Mouse (Mus musculus) liver, embryonic 13.5 days (tissue): ENCODE results near the gene Cyp2j6. TPM values are rescaled to one million over a fixed set of nuclear protein-coding genes. Genes with fewer than 3 reads are reported as not detected.
"Not testable (repeated sequence)": the region's sequence is repeated elsewhere in the genome, so short reads cannot be mapped to it uniquely, and the experiment has no call there.

Experiments
- ATAC-seq: fragments of 200-750 bp; cut with Nextera tagmentation; 2 replicates; pipeline ENCODE4 v1.8.0; 2017; ENCODE audit warnings: low read depth, mild to moderate bottlenecking, moderate number of reproducible peaks, moderate library complexity
- DNase-seq: peaks from one replicate; pipeline ENCODE4 v3.0.0; 2022
- H3K27ac ChIP-seq: fragments of 300-500 bp; sonication (generic); 2 replicates; pipeline ENCODE4 v1.5.1; 2015; ENCODE audit warnings: moderate library complexity, mild to moderate bottlenecking, inconsistent platforms
- H3K27me3 ChIP-seq: fragments of 300-500 bp; sonication (generic); 2 replicates; pipeline ENCODE4 v1.6.1; 2015; ENCODE audit warnings: mild to moderate bottlenecking, inconsistent platforms
- H3K36me3 ChIP-seq: fragments of 300-500 bp; sonication (generic); 2 replicates; pipeline ENCODE4 v1.6.1; 2015; ENCODE audit warnings: mild to moderate bottlenecking, inconsistent platforms
- H3K4me1 ChIP-seq: fragments of 300-500 bp; sonication (generic); replicated peaks from 2 replicates; pipeline ENCODE4 v1.6.1; 2015; ENCODE audit warnings: inconsistent platforms
- H3K4me2 ChIP-seq: fragments of 300-500 bp; sonication (generic); 2 replicates; pipeline ENCODE4 v1.6.1; 2015; ENCODE audit warnings: inconsistent platforms, mild to moderate bottlenecking, moderate library complexity
- H3K4me3 ChIP-seq: fragments of 300-500 bp; sonication (generic); replicated peaks from 2 replicates; pipeline ENCODE4 v1.5.1; 2015; ENCODE audit warnings: mild to moderate bottlenecking, inconsistent platforms
- H3K9ac ChIP-seq: fragments of 300-500 bp; sonication (generic); 2 replicates; pipeline ENCODE4 v1.6.1; 2015; ENCODE audit warnings: mild to moderate bottlenecking, inconsistent platforms
- H3K9me3 ChIP-seq: fragments of 300-500 bp; sonication (generic); replicated peaks from 2 replicates; pipeline ENCODE4 v1.6.1; 2016; ENCODE audit warnings: inconsistent platforms
- WGBS: fragments of 180-500 bp; shearing (Covaris S2); methylation state at CpG from one replicate; pipeline ENCODE4 v1.1.7; 2015; ENCODE audit not compliant: insufficient replicate concordance; 5-methylcytosine and 5-hydroxymethylcytosine counted together
- polyA plus RNA-seq: library from polyadenylated mRNA; unstranded; fragments of >200 nt; fragmentation: Nextera tagmentation; extraction: Ambion mirVana; gene quantifications from 2 replicates; pipeline ENCODE4 v1.2.1, GENCODE M21; 2015

Cyp2j6 gene
- 1.2 and 1.4 TPM in 2 replicates for polyA plus RNA-seq

DNA sequence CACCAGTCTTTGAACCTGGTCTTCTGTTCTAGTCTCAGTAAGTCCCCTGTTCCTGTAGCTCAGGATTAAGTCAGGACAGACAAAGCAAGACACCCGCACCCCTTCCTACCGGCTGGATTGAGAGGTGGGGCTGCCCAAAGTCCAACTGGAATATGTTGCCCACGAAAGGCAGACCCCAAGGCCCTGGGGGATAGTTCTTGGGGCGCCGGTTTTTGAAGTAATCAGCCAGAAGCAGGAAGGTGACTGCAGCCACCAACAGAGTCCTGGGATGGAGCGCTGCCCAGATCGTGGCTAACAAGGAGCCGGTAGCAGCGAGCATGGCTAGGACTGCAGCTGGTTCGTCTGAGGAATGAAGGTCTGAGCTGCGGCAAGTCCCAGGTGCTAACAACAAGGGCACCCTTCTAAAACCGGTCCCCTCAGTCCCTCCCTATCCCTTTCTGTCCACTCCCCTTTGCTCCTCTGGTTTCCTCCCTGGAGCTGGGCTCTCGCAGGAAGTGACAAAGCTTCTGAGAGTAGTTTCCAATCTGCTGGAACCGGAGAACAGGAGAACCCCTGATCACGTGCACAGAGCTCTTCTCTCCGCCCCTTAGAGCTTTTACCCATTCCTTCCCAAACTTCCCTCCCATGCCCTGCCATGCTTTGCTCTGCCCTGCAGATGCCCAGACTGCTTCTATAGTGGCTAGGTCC lies at the start of gene Cyp2j6:
TSS of gene Cyp2j6 (minus strand) at position 529 of the 687 bp plus-strand sequence.
- Histone ChIP-seq H3K27me3 (no peaks in the 10 kb centered on the region), H3K9ac (0 out of 2 replicates have a peak within 1 kb of the TSS, but pooled peaks have one; percentile 2), H3K36me3 (no peaks in the 10 kb centered on the region), H3K27ac (no peak within 1 kb of the TSS), H3K4me3 (peak within 1 kb of the TSS; percentile 52), H3K4me2 (peak within 1 kb of the TSS; percentile 51), H3K4me1 (no peaks in the 10 kb centered on the region), H3K9me3 (no peaks in the 10 kb centered on the region)
- 3% methylated on average over 16 of the region's 16 CpGs for WGBS
- ATAC-seq (peak; percentile 64), DNase-seq (no peak)

DNA sequence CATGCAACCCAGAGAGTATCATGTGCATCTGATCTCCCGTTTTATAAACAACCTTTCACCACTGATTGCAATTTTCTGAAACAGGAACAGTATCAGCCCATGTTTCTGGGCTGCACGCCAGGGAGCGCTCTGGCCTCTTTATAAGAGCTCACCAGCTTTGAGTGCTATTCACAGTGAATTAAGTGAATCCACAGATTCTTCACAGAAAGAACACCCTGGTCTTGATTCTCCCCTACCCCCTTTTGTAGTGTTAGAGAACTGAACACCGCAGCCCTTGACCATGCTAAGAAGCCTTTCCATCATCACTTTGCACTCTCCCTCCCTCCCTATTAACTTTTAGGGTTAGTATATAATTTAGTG lies 38.3 kb upstream of the Cyp2j6 start:
- Histone ChIP-seq H3K9me3 (no peaks in the 10 kb centered on the region), H3K9ac (no peak overlapping the region), H3K4me2 (no peak overlapping the region), H3K36me3 (no peaks in the 10 kb centered on the region), H3K27ac (no peak overlapping the region), H3K27me3 (no peaks in the 10 kb centered on the region), H3K4me3 (no peak overlapping the region), H3K4me1 (no peaks in the 10 kb centered on the region)
- ATAC-seq (no peak), DNase-seq (no peak)
- 33% methylated on average over 4 of the region's 4 CpGs for WGBS

DNA sequence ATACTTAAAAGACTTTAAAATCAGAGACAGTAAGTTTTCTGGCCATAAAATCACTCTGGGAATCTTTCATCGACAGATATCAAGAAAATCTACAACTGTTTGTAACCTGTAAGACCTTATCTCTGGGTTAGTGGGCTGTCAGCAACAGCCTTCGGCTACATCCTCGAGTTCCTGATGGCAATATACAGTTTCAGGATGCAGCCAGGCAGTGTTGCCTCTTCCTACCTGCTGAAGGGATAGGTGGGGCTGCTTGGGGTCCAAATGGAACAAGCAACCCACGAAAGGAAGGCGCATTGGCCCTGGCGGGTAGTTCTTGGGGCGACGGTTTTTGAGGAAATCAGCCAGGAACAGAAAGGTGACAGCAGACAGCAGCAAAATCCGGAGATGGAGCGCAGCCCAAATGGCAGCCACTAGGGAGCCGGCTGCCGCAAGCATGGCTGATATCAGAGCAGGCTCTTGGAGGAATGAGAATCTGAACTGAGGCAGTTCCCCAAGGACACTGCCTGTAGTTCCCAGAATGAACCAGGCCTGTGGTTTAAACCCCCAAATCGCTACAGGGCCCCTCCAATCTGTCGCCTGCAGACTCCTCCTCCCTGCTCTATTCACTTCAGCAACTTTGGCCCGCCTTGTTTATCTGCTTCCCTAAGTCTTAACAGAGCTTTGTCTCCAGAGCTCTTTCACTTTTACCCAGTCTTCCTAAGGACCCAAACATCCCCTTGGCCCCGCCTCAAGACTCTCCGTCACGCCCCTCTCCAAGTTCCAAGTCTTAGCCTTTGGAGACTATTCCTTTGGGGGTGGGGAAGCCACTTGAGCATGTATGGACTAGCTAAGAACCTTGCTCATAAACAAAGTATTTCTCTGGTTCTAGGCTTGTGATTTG lies 37.7 kb upstream of the Cyp2j6 start, which contains the start of gene Cyp2j9:
TSS of gene Cyp2j9 (minus strand) at position 668 of the 880 bp plus-strand sequence.
- Histone ChIP-seq H3K9ac (no peak within 1 kb of the TSS), H3K27ac (no peak within 1 kb of the TSS), H3K4me1 (no peaks in the 10 kb centered on the region), H3K4me3 (peak within 1 kb of the TSS; percentile 22), H3K27me3 (no peaks in the 10 kb centered on the region), H3K36me3 (no peaks in the 10 kb centered on the region), H3K9me3 (no peaks in the 10 kb centered on the region), H3K4me2 (peak within 1 kb of the TSS; percentile 39)
- WGBS: 8% methylated on average over 18 of the region's 18 CpGs
- no peak for ATAC-seq
- no peak for DNase-seq

DNA sequence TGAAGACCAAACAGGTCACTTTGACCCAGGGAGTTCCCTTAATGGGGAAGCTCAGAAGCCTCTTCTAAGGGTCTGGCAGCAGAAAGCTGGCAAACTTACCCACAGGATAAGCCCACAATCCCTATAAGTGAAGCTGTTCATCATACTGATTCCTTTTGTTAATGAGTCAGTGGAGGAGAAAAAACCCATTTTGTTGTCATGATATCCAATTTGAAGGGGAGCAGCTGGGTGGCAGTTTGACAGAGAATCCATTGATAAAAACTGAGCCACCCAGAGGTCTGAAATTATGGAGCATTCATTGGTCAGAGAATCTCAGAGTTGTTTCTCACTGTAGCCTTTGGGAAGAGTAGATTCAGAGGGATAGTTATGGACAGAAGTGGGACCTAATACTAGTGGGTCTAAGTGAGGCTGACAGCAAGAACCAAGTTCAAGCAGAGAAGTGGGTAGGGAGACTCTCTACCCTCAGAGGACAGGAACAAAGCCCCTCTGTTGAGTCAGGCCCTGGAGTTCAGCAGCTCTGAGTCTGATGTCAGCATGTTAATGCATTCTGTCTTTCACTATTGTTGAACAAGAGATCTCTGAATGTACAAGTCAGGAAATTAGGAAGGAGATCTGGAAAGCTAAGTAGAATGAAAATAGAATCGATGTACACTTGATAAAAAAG lies 28.1 kb upstream of the Cyp2j6 start:
- H3K27me3 ChIP-seq: no peaks in the 10 kb centered on the region
- WGBS: 67% methylated on average over 1 of the region's 1 CpGs
- H3K27ac ChIP-seq: no peak overlapping the region
- H3K9ac ChIP-seq: no peak overlapping the region
- H3K4me2 ChIP-seq: no peak overlapping the region
- DNase-seq: no peak
- H3K9me3 ChIP-seq: no peaks in the 10 kb centered on the region
- no peak overlapping the region for H3K4me3 ChIP-seq
- H3K36me3 ChIP-seq: no peaks in the 10 kb centered on the region
- H3K4me1 ChIP-seq: no peaks in the 10 kb centered on the region
- no peak for ATAC-seq

DNA sequence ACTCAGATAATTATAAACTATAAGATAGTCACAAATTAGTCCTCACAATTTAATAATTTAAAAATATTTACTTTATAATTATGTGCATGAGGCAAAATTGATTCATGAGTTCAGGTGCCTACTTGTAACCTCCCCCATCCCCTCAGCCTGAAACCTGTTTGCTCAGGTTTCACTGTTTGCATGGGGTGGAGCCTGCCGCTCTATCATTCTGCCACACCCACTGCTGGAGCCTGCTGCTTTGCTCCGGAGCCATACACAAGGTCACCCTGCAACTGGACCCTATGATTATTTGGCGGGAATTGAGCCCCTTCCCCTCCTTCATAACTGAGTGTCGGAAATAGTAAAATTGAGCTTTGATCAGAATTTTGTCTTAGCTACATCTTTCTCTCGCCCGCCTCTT lies 26.9 kb upstream of the Cyp2j6 start:
- ATAC-seq, H3K9me3 ChIP-seq, H3K27ac ChIP-seq, H3K4me3 ChIP-seq, H3K9ac ChIP-seq, H3K27me3 ChIP-seq, H3K4me1 ChIP-seq, H3K36me3 ChIP-seq, H3K4me2 ChIP-seq, DNase-seq: not testable (repeated sequence)
- 46% methylated on average over 6 of the region's 6 CpGs for WGBS

DNA sequence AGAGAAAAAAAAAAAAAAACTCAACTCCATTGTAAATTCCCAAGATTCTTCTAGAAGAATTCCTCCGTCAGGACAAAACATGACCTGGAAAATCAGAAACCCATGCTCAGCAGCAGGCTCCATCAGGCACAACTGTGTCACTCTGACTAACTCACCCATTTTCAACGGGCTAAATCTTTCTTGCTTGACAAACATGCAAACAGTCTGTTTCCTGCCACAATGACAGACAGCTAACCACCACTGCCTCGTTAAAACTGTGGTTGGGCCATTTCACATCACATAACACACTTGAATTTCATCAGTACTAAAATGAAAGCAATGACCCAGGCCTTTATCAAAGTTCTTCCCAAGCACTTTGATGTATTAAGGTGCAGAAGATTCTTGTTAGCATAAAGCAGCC lies 16.0 kb upstream of the Cyp2j6 start:
- no peak for DNase-seq
- no peak overlapping the region for H3K4me3 ChIP-seq
- no peak for ATAC-seq
- WGBS: 26% methylated on average over 3 of the region's 3 CpGs
- no peak overlapping the region for H3K9ac ChIP-seq
- no peaks in the 10 kb centered on the region for H3K36me3 ChIP-seq
- no peaks in the 10 kb centered on the region for H3K9me3 ChIP-seq
- no peak overlapping the region for H3K4me2 ChIP-seq
- no peaks in the 10 kb centered on the region for H3K27me3 ChIP-seq
- H3K4me1 ChIP-seq: no peaks in the 10 kb centered on the region
- H3K27ac ChIP-seq: no peak overlapping the region

DNA sequence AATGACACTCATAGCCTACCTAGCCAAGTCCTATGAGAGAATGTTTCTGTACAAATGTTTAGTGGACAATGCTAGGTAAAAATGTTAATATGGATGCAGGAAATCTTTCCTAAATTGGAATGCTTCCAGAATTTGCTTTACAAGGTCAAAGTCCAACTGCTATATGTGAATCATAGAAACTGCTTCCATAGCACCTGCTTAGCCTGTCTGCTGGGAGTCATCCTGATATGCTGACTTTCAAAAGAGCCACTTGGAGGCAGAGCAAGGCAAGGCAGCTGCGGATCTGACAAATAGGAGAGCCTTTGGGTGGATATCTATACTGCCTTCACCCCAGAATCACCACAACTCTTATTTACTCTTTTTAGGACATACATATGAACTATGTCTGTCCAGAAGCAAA lies 14.5 kb upstream of the Cyp2j6 start:
- Histone ChIP-seq H3K4me3 (no peak overlapping the region), H3K36me3 (no peaks in the 10 kb centered on the region), H3K9ac (no peak overlapping the region), H3K4me2 (no peak overlapping the region), H3K27ac (no peak overlapping the region), H3K27me3 (no peaks in the 10 kb centered on the region), H3K4me1 (no peaks in the 10 kb centered on the region), H3K9me3 (no peaks in the 10 kb centered on the region)
- ATAC-seq (no peak), DNase-seq (no peak)
- 57% methylated on average over 1 of the region's 1 CpGs for WGBS

DNA sequence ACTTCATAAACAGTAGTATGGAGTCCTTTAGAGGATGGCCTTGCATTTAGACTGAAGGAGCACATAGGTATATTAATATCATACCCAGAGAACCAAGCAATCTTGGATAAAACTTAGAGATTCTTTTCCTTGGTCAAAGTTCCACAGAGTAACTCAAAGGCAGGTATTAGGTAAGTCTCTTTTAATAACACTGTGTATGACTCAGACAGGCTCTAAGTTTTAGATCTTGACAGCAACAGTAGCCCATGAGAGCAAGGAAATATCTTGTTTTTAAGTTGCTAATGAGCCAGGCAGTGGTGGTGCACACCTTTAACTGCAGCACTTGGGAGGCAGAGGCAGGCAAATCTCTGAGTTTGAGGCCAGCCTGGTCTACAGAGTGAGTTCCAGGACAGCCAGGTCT lies 12.3 kb upstream of the Cyp2j6 start:
- Histone ChIP-seq H3K4me3 (no peak overlapping the region), H3K4me2 (no peak overlapping the region), H3K9me3 (no peaks in the 10 kb centered on the region), H3K9ac (no peak overlapping the region), H3K36me3 (no peaks in the 10 kb centered on the region), H3K4me1 (no peaks in the 10 kb centered on the region), H3K27me3 (no peaks in the 10 kb centered on the region), H3K27ac (no peak overlapping the region)
- no peak for ATAC-seq
- DNase-seq: no peak

DNA sequence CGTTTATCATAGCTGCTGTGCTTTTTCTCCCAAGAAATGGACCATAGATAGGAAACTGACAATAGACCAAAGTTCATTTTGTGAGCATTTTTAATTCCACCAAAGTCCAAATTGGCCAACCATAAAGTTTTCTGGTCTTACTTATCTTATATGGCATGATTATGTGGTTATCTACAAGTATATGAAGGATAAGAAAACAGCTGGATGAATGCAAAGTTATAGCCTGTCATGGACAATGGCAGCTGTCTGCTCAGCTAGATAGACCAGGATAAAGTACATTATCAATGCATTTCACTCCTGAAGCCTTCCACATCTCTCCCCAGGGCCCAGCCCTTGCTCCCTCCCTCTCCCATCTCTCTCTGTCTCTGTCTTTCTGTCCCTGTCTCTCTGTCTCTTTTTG lies 7.0 kb upstream of the Cyp2j6 start:
- no peak for DNase-seq
- H3K9me3 ChIP-seq: no peaks in the 10 kb centered on the region
- no peaks in the 10 kb centered on the region for H3K27me3 ChIP-seq
- WGBS: 65% methylated on average over 1 of the region's 1 CpGs
- H3K4me3 ChIP-seq: no peak overlapping the region
- H3K4me2 ChIP-seq: no peak overlapping the region
- H3K9ac ChIP-seq: no peak overlapping the region
- H3K27ac ChIP-seq: no peak overlapping the region
- H3K4me1 ChIP-seq: no peaks in the 10 kb centered on the region
- no peak for ATAC-seq
- H3K36me3 ChIP-seq: no peaks in the 10 kb centered on the region

DNA sequence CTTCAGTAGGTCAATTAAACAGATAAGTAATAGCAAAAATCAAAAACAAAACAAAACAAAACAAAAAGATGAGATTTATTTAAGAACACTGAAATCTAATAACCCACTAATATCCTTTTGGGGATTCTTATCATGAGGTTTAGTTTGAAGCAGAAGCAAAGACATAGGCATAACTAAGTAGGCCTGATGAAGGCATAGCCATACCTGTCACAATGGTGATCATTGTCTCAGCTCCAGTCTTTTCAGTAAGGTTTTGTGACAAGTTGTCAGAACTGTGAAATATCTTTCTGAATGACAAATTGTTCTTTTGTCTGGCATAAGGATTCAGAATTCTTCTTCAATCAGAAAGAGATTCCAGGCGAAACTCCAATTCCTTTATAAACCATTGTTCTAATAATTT lies 6.3 kb upstream of the Cyp2j6 start:
- Histone ChIP-seq H3K9ac (no peak overlapping the region), H3K4me2 (no peak overlapping the region), H3K27me3 (no peaks in the 10 kb centered on the region), H3K27ac (no peak overlapping the region), H3K4me1 (no peaks in the 10 kb centered on the region), H3K36me3 (no peaks in the 10 kb centered on the region), H3K9me3 (no peaks in the 10 kb centered on the region), H3K4me3 (no peak overlapping the region)
- no peak for DNase-seq
- no peak for ATAC-seq
- WGBS: 63% methylated on average over 1 of the region's 1 CpGs

DNA sequence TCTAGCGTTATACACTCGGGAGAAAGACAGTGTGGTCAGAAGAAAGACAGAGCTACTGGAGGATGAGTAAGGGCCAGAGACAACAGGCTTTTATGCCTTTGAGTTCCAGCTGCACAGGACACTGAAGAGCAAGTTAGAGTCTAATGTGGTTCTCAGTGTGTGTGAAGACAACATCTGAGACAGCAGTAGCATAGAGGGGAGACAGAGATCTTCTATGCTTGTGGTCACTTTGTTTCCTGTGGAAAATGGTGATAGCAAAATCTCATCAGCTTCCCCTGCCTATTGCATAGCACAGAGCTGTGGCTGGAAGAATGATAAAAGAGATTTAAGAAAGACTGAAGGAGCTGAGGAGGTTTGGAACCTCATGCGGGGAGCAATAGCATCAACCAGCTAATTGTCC lies 1.8 kb downstream of the Cyp2j6 start:
- Histone ChIP-seq H3K36me3 (no peaks in the 10 kb centered on the region), H3K9me3 (no peaks in the 10 kb centered on the region), H3K9ac (no peak overlapping the region), H3K27ac (no peak overlapping the region), H3K27me3 (no peaks in the 10 kb centered on the region), H3K4me1 (no peaks in the 10 kb centered on the region), H3K4me3 (no peak overlapping the region), H3K4me2 (no peak overlapping the region)
- ATAC-seq: no peak
- DNase-seq: no peak
- WGBS: 62% methylated on average over 3 of the region's 3 CpGs
